Mouse (Mus musculus): ENCODE measurements around the gene Lifr.

DNA sequence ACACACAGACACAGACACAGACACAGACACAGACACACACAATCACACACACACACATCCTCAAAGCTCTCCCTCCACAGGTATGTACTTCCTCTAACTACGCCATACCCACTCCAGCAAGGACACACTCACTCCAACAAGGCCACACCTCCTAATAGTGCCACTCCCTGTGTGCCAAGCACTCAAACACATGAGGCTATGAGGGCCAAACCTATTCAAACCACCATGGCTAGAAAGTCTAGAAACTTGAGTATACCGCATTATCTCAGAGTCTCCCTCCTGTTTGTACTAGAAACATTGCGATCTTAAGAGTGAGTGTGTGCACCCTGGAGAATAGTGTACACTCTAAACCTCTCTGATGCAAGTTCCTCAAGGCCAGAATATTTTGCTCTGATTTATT is 125.4 kb downstream of the Lifr start:
- TF ChIP-seq CTCF (IDR thresholded peaks at IDR 0.05; ENCODE audit: insufficient read depth, low read length) (no peak), POLR2A (IDR thresholded peaks at IDR 0.05; ENCODE audit: borderline replicate concordance, extremely low read depth, low read depth, low read length) (no peak)
